Mouse (Mus musculus) lung, postnatal 0 days (tissue): ENCODE results near the gene Slain2.

Source experiments
- CTCF ChIP-seq: IDR thresholded peaks from 2 replicates; pipeline ENCODE4 v1.5.1; 2016; ENCODE audit warnings: antibody characterized with exemption, mild to moderate bottlenecking
- EP300 ChIP-seq: IDR thresholded peaks from 2 replicates; pipeline ENCODE4 v1.6.1; 2016; ENCODE audit warnings: antibody characterized with exemption, mild to moderate bottlenecking, control low read depth

DNA sequence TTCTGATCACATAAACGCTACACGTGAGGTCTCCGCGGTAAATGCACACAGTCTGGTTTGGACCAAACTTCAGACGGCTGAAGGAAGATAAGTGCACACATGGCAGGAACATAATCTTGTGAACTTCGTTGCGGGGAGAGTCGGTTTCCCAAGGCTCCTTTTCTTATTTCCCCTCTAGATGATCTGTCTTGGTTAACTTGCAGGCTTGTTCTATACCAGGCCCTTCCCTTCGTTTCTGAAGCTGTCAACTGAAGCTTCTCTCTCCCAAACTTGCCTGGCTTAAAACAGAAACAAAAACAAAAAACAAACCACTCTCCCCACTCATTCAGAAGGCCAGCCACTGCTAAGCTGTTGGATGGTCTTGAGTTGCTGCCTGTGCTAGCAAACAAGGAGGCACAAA, 100.6 kb downstream of the Slain2 start:
- TF ChIP-seq EP300 (no peak), CTCF (no peak)
